Mouse (Mus musculus): ENCODE measurements at regions not wholly inside any gene's neighbourhood (a gene's known extent, or its start where the extent isn't known, plus 50 kb on each side); places are given as distances from the start of the nearest gene placed in this dataset.

- peak; percentile 59 for DNase-seq
Measured at GRCm38 (mm10) chr2:128408718-128409117, 182.3 kb upstream of the Spdye4c start.

GRCm38 (mm10) chr2:128412352-128412751, 178.7 kb upstream of the Spdye4c start:
- peak; percentile 64 for DNase-seq

- DNase-seq, result no peak
Measured at GRCm38 (mm10) chr2:128412974-128413373, 178.0 kb upstream of the Spdye4c start.

- DNase-seq, result no peak
Measured at GRCm38 (mm10) chr2:128414588-128415240, 176.3 kb upstream of the Spdye4c start.

DNA sequence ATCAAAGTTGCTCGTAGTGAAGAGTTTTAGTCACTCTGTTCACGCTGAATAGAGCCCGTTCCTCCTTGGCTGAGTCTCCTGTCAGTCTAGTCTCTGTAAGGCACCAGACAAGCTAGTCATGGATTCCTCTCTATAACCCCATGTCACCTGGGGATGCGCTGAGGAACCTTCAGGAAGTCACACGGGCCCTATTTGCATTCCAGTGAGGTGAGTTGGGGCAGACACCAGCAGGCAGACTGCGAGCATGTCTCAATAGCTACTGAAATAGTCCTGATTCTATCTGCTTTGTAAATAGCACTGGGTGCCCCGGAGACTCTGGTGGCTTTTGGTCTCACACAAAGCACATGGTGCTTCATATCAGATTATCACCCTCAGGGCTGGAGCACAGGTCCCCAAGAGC, 174.6 kb upstream of the Spdye4c start:
- no peak for DNase-seq

DNA sequence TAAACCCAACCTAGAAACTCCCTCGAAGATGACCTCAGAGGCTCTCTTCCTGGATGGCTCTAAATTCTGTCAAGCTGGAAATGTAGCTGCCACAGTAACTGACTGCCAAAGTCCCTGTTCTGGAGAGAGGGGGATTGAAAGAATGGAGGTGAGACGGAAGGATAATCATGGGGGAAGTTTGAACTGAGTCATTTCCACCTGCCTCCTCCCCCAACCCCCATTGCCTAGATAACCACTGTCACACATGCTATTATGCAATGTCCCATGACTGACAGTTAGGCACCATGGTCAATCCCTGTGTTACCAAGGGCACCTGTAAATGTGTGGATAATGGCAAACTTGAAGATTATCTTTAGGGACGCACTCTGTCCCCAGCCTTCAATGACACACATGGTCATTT, 172.0 kb upstream of the Spdye4c start:
- DNase-seq, result no peak

DNA sequence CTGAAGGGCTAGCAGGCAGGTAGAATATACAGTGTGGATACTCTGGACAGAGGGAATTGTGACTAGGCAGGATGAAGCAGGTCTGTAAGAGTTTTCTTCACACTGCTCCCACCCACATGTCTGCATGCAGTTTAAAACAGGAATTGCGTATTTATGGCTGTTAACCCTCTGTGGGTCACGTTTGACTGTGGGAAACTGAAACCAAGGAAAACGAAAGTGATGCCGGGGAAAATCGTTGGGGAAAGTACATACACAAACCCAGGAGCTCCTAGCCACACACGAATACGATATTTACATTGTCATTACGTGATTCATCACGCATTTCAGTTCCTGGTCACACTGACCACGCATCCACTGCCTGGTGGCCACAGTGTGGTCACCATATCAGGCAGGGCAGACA, 170.6 kb upstream of the Spdye4c start:
- no peak for DNase-seq

- no peak for DNase-seq
Measured at GRCm38 (mm10) chr2:128422677-128423076, 168.3 kb upstream of the Spdye4c start.

- DNase-seq, result no peak
Measured at GRCm38 (mm10) chr2:128424236-128424635, 166.8 kb upstream of the Spdye4c start.

DNA sequence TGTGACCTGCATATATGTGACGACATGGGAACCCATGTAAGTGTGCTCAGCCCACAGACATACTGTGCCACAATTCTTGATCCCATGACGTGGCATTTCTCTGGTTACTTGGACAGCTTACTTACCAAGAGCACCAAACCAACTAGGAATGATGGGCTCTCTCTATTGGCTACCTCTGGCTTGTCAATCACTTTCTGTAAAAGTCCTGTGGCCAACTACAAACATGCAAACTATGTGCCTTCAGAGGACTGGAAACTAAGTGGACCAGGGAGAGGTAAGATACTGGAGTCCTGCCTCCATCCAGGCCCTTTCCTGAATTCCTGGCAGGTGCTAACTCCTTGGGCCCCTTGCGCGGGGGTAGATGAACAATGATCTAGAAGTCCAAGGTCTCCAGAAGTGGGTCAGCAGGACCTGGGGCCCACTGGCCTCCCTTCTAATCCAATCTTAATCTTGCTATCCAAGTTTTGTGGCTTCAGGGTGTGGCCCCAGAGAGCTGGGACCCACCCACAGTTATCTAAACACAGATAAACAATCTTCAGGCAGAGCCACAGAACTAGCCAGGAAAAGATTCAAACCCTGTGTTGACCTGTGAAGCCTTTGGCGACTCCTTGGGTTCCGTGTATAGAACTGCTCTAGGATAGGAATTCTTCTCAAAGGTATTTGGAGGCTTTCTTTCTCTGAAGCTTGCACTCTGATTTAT, 163.7 kb upstream of the Spdye4c start:
- DNase-seq, result no peak

DNA sequence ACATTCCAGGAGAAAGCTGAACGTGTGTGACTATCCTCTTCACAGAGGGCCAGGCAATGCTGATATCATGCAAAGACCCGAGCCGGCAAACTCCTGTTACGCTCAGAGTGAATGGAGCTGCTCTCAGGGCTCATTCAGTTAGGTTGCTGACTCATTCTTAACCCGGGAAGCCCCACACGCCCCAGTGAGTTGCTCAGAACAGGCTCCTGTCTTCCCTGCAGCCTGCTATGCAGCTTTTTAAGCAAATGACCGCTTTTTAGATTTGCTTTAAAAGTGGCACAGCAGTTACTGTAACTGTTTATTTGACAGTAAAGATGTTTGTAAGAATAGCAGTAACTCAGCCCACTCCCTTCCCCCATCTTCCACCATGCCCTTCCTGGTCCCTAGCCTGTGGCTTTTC, 162.9 kb upstream of the Spdye4c start:
- DNase-seq, result peak; percentile 44

DNA sequence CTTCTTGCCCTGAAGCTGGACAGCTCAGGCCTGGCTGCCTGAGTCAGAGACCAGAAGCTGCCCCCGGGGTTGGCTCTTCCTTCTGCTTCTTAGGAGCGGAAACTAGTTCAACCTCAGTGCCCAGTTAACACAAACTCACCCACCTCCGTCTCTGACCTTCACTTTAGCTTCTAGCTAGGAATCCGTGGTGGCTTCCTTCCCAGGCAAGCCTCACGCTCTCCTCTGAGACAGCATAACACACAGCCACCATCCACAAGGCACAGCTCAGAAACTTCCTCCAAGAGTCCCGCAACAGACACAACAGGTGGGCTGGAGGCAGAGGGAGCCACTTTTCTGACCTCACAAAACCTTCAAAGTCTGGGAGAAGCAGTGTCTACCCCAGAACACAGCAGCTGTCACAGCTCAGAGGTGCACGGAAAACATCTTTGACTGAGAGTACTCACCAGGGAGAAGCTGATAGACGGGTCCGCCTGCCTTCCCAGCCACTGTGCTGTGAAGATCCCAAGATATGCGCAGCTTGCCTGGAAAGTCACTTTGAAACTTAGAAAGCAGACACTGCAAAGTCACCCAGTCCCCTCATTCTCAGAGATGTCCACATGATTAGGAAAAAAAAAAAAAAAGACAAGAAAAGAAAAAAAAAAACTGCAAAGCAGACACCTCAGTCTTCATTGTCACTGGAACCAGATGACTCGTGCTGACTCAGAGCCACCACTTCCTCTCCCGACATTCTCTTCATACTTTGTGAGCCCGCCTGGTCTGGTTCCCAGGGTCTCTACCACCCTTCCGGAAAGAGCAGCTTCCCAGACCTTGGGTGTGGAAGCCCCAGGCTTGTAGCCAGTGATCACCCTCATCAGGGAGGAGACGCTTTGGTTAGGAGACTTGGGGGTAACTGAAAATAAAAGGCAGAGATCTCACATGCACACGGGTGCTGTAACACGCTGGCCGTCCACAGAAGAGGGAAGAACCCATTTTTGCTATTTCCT, 162.1 kb upstream of the Spdye4c start:
- DNase-seq, result peak; percentile 33

GRCm38 (mm10) chr2:128429786-128430185, 161.2 kb upstream of the Spdye4c start:
- DNase-seq, result no peak

- no peak for DNase-seq
Measured at GRCm38 (mm10) chr2:128430776-128431291, 160.2 kb upstream of the Spdye4c start.

DNA sequence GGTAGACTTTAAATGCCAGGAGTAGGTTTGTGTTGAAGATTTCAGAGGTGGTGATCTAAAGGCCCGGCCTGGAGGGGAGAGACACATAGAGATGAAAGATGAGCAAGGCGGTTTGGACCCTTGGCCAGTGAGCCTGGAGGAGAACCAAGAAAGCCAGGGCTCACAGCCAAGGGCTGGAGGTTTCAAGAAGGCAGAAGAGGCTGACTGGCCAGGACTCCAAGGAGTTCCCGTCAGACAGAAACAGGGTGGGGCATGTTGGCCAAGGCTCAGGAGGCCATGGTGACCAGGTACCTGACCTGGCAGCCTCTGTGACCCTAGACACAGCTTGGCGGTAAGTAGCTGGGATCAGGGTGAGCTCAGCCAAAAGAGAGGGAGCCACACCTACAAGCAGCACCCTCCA, 159.3 kb upstream of the Spdye4c start:
- DNase-seq, result no peak

DNA sequence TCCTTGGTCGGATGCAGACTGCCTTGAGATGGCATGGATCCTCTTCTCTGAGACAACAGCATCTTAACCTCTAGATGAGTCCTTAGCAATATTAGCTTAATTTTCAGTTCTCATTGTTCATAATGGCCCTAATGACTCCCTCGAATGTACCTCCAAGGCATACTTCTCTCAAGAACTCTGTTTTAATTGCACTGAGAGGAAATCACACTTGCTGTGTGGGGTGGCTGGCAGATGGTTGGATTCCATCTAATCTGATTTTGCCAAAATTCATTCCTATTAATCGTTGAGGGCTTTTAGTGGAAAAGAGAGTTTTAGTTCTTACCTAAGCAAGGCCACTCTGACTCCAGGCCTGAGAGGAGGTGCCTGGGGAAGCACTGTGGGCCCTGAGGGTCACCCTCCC, 158.3 kb upstream of the Spdye4c start:
- DNase-seq, result no peak

GRCm38 (mm10) chr2:128433553-128434081, 157.4 kb upstream of the Spdye4c start:
- DNase-seq, result no peak

DNA sequence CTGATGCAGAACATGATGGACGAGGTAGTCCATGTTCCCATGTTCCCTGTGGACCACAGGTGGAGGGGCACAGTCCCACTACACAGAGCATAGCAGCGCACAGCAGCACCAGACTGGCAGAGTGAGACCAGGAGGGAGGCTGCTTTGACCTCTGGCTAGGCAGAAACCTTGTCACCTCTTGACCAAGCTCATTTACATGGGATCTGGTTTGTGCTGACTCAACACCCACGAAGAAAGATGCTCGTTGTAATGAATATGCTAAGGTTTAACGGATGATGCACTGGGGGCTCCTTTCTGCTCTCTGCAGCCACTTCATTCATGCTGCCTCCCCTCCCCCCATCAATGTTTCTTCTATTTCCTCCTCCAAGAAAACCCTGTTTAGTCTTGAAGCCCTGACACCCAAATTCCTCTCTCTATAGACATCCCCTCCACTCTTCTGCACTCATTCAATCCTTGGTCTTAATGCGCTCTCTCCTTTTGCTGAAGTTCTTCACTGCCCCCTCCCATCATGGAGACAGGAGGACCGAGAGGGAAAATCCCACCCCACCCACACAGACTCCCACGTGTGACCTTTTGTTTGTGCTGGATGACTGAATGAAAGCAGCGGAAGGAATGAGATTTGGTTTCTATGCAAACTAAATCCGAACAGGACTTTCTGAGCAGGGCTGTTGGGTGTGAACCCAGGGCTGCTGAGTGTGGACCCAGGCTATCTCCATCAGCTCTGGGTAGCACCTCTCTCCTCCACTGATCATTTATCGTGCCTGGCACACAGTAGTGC, 156.6 kb upstream of the Spdye4c start:
- DNase-seq, result no peak

GRCm38 (mm10) chr2:128436378-128436777, 154.6 kb upstream of the Spdye4c start:
- DNase-seq, result no peak

- no peak for DNase-seq
Measured at GRCm38 (mm10) chr2:128437698-128438097, 153.3 kb upstream of the Spdye4c start.

GRCm38 (mm10) chr2:128438161-128438822, 152.7 kb upstream of the Spdye4c start:
- no peak for DNase-seq

- DNase-seq, result no peak
Measured at GRCm38 (mm10) chr2:128438897-128439296, 152.1 kb upstream of the Spdye4c start.
